Mouse (Mus musculus): ENCODE measurements around the gene Ccnk. TPM values are rescaled to one million over a fixed set of nuclear protein-coding genes. Genes with fewer than 3 reads are reported as not detected.
A peak's percentile ranks its signal among the peaks of the same experiment; 100 is the strongest.

Gene Ccnk
- total RNA-seq, 2 experiments from 2014 or later, result 29.6 to 30.8 TPM

GRCm38 (mm10) chr12:108233736-108234135 is 54.4 kb downstream of the Ccnk start:
- no peak for DNase-seq (ENCODE audit: low spot score in 2 of 2)
- Histone ChIP-seq H3K4me3 (no peak overlapping the region), H3K27ac (no peak overlapping the region)
- no peak for TF ChIP-seq CTCF (conservative IDR thresholded peaks at IDR 0.05)

- DNase-seq (ENCODE audit: low spot score in 2 of 2), result no peak
- TF ChIP-seq CTCF (conservative IDR thresholded peaks at IDR 0.05), result no peak
- Histone ChIP-seq H3K4me3 (no peak overlapping the region), H3K27ac (no peak overlapping the region)
Observed at GRCm38 (mm10) chr12:108234832-108235602, 55.6 kb downstream of the Ccnk start.

DNA sequence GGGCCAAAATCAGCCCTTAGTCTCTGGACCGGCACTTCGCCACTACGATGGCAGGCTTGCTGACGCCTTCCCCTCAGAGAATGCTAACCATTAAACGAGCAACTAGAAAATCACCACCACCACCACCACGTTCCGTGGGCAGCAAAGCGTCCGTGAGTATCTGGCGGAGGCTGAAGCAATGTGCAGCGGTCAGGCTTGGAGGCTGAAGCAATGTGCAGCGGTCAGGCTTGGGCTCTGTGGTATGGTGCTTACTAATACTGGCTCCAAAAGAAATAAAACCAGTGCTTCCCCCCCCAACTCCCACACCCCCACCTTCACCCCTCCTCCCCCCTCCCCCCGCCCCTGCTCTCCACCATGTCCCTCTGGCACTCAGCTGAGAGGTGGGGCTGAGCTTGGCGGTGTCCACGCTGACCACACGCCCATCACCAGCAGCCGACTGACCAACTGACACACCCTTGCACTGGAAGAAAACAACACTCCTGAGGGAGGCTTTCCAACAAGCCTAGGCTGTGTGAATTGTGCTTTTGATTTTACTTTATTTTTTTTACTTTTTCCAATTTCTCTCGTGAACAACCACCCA is 56.7 kb downstream of the Ccnk start:
- Histone ChIP-seq H3K27ac (no peak overlapping the region; the same call in 1 of the 2 replicates), H3K4me3 (no peak overlapping the region)
- no peak for TF ChIP-seq CTCF (conservative IDR thresholded peaks at IDR 0.05)
- no peak for DNase-seq (ENCODE audit: low spot score in 2 of 2)

GRCm38 (mm10) chr12:108237300-108238006 is 58.1 kb downstream of the Ccnk start:
- peak overlapping the region; percentile 36; the same call in 1 of the 2 replicates for H3K27ac ChIP-seq
- TF ChIP-seq CTCF (conservative IDR thresholded peaks at IDR 0.05), result no peak
- H3K4me3 ChIP-seq, result no peak overlapping the region
- DNase-seq (ENCODE audit: low spot score in 2 of 2), result no peak

DNA sequence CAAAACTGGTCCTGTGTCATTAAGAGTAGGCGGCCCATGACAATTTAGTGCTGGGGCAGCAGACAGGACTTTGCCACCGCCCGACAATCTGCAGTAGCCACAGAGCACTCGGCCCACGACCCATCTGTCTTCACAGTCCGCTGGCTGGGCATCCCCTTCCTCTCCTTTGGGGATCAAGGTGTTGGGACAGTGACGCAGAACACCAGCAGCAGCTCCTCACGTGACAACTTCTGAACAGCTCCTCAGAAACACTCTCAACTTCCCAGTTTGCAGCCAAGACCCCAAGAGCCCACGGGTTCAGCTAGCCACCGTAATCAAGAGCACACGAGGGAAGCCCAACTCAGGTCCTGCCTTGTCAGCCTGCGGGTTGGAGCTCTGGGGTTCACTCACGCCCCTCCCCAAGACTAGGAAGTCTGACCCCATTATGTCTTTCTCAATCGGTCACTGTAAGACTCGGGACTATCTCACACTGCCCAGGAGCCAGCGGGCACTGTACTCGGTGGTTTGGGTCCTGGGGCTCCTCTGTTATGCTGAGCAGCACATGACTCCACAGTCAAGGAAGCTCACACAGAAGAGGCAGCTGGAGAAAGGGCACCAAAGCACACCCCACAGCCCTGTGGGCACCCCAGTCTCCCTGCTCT is 59.1 kb downstream of the Ccnk start:
- no peak for TF ChIP-seq CTCF (conservative IDR thresholded peaks at IDR 0.05)
- H3K4me3 ChIP-seq, result no peak overlapping the region
- no peak for DNase-seq (ENCODE audit: low spot score in 2 of 2)
- no peak overlapping the region for H3K27ac ChIP-seq

DNA sequence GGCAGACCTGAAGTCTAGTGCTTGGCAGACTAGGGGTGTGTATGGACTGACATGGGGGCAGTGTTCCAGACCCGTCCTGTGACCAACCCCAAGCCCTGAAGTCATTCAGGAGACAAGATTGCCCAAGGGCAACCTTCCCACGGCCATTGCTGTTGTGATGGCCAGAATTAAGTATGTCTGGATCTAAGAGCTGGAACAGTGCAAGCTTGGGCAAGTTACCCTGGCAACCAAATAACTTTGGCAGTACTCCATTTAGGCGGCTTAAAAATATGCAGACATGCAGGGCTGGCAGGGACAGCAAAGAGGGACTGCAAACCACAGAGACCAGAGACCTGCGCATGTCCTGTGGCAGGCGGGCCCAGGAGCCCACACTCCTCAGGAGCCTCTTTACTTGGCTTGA is 60.1 kb downstream of the Ccnk start:
- no peak for TF ChIP-seq CTCF (conservative IDR thresholded peaks at IDR 0.05)
- Histone ChIP-seq H3K27ac (peak overlapping the region; percentile 78), H3K4me3 (peak overlapping the region; percentile 23)
- peak; percentile 74 to 88 for DNase-seq (ENCODE audit: low spot score in 2 of 2)

DNA sequence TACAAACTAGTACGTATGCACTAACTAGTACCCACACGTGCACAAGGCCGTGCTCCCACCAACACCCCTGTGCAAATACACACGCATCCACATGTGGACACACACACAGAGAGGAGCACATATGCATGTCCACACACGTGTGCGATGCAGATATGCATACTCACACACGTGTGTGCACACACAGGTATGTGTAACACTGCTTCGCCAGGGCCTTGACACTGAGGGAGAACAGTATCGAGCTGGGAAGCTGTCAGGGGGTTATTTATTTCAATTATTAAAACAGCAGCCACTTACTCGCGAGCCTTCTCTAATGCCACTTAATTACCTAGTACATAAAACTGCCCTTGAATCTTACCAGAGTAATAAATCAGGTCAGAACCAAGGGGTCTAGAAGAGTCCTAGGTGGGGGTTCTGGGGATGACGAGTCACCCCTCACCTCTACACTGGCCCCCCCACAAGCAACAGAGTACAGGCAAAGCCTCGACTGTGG is 61.1 kb downstream of the Ccnk start:
- TF ChIP-seq CTCF (conservative IDR thresholded peaks at IDR 0.05), result no peak

GRCm38 (mm10) chr12:108240953-108241588 is 61.7 kb downstream of the Ccnk start:
- H3K27ac ChIP-seq, result peak overlapping the region; percentile 55; the same call in 1 of the 2 replicates
- TF ChIP-seq CTCF (conservative IDR thresholded peaks at IDR 0.05), result peak; percentile 46
- H3K4me3 ChIP-seq, result peak overlapping the region; percentile 11; the same call in 1 of the 2 replicates
- DNase-seq (ENCODE audit: low spot score in 2 of 2), result no peak

More for the DNA sequence above, 61.1 kb downstream of the Ccnk start:
- DNase-seq (ENCODE audit: low spot score in 2 of 2), result no peak
- H3K27ac ChIP-seq, result peak overlapping the region; percentile 55; the same call in 1 of the 2 replicates
- no peak overlapping the region; the same call in 1 of the 2 replicates for H3K4me3 ChIP-seq

DNA sequence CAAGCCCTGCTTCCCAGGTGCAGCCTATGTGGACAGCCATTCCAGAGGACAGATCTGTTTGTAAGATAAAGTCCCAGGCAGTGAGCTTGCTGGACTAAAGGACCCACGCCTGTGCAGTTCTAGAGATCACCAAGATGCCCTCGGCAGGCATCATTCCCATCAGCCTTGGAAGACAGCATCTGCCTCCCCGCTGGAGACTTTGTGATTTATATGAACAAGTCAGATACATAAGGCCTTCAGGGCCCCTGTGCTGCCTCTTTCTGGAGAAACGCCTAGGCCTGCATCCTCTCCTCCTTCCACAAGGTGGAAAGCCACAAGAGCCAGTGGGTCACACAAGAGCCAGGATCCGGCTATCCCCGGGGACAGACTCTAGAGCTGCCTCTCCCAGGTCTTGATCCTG is 62.2 kb downstream of the Ccnk start:
- no peak for DNase-seq (ENCODE audit: low spot score in 2 of 2)
- Histone ChIP-seq H3K27ac (peak overlapping the region; percentile 14; the same call in 1 of the 2 replicates), H3K4me3 (no peak overlapping the region)
- no peak for TF ChIP-seq CTCF (conservative IDR thresholded peaks at IDR 0.05)

GRCm38 (mm10) chr12:108242243-108242745 is 62.9 kb downstream of the Ccnk start:
- Histone ChIP-seq H3K4me3 (no peak overlapping the region), H3K27ac (no peak overlapping the region)
- TF ChIP-seq CTCF (conservative IDR thresholded peaks at IDR 0.05), result no peak
- DNase-seq (ENCODE audit: low spot score in 2 of 2), result no peak

DNA sequence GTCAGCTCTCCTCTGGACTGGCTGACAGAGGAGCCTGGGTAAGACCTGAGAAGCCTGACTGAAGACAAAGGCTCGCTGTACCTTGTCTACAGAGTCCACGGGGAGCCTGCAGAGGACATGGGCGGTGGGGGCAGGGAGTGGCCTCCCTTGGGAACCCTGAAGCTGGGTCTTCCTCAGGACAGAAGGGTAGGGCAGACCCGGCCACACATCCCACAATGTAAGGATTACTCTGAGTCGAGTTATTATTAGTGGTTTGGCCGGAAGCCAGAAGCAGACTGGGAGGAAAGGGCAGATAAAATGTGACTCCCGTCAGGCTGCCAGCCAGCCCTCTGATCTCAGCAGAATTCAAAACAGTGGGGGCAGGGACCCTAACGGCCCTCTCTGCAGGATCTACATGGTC is 65.4 kb downstream of the Ccnk start:
- no peak for TF ChIP-seq CTCF (conservative IDR thresholded peaks at IDR 0.05)
- no peak for DNase-seq (ENCODE audit: low spot score in 2 of 2)
- H3K4me3 ChIP-seq, result no peak overlapping the region
- H3K27ac ChIP-seq, result 0 out of 2 replicates have a peak overlapping the region, but pooled peaks have one; percentile 33

DNA sequence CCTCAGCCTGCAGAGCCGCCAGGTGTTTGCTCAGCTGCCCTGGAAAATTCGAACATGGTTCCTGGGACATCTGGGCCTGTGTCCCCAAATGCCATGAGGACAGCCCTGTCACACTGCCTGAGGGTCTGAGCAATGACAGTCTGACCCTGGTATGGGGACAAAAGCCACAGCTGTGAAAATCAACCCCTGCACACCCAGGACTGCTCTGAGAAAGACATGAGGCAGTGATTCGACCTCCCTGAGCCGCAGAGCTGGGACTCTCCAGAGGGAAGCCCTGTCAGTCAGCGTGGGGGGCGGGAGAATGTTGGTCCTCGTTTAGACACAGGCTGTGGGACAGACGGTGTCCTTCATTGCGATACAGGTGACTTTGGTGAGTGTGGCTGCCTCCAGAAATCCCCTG is 66.2 kb downstream of the Ccnk start:
- Histone ChIP-seq H3K4me3 (no peak overlapping the region), H3K27ac (no peak overlapping the region)
- TF ChIP-seq CTCF (conservative IDR thresholded peaks at IDR 0.05), result no peak
- DNase-seq (ENCODE audit: low spot score in 2 of 2), result no peak
